Mouse (Mus musculus): ENCODE measurements around the gene 4930415L06Rik. TPM values are rescaled to one million over a fixed set of nuclear protein-coding genes. Genes with fewer than 3 reads are reported as not detected.

Gene 4930415L06Rik
- polyA plus RNA-seq (2015; fragmentation: Nextera tagmentation; extraction: Ambion mirVana): not detected in 2 replicates

DNA sequence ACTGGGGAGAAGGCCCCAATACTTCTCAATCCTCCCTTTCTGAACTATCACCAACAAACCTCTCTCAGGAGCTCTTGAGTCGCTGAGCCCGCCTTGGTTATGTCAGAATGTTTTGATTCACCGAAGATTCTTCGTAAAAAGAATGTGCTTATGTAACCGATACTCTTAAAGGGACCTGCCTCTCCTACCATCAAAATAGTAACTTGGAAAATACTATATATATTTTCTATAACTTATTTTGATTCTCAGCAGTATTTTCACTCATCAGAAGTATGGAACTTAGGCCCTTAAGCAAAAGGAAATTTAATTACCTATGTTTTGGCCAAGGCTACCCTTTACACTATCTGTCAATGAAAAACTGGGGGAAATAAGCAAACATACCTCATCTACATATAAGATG, at the start of gene 4930415L06Rik:
4930415L06Rik (minus strand) TSS at position 101 of the 400 bp plus-strand sequence.
- H3K36me3 ChIP-seq: no peaks in the 10 kb centered on the region
- H3K4me1 ChIP-seq: no peaks in the 10 kb centered on the region
- no peak within 1 kb of the TSS for H3K9ac ChIP-seq
- no peak within 1 kb of the TSS for H3K4me3 ChIP-seq
- no peaks in the 10 kb centered on the region for H3K9me3 ChIP-seq
- ATAC-seq (ENCODE audit: insufficient number of reproducible peaks, insufficient read depth, low FRiP score, low TSS enrichment, low read depth): no peak
- no peaks in the 10 kb centered on the region for H3K27me3 ChIP-seq
- H3K4me2 ChIP-seq: no peak within 1 kb of the TSS
- WGBS: 85% methylated on average over 5 of the region's 5 CpGs
- no peak within 1 kb of the TSS for H3K27ac ChIP-seq

- Histone ChIP-seq H3K4me2 (no peak overlapping the region), H3K9me3 (no peaks in the 10 kb centered on the region), H3K4me3 (no peak overlapping the region)
Measured at GRCm38 (mm10) chrX:89978621-89979020, 46.0 kb upstream of the 4930415L06Rik start.

GRCm38 (mm10) chrX:89904871-89905270, 27.8 kb downstream of the 4930415L06Rik start:
- Histone ChIP-seq H3K36me3 (no peaks in the 10 kb centered on the region), H3K4me3 (no peak overlapping the region), H3K9ac (no peak overlapping the region), H3K4me2 (no peak overlapping the region), H3K27me3 (no peaks in the 10 kb centered on the region), H3K27ac (no peak overlapping the region), H3K4me1 (no peaks in the 10 kb centered on the region), H3K9me3 (no peaks in the 10 kb centered on the region)
- no peak for ATAC-seq (ENCODE audit: insufficient number of reproducible peaks, insufficient read depth, low FRiP score, low TSS enrichment, low read depth)
- WGBS: 72% methylated on average over 1 of the region's 1 CpGs

More at GRCm38 (mm10) chrX:89978621-89979020, 46.0 kb upstream of the 4930415L06Rik start:
- Histone ChIP-seq H3K9ac (no peak overlapping the region), H3K36me3 (no peaks in the 10 kb centered on the region), H3K4me1 (no peaks in the 10 kb centered on the region), H3K27ac (no peak overlapping the region), H3K27me3 (no peaks in the 10 kb centered on the region)
- no peak for ATAC-seq (ENCODE audit: insufficient number of reproducible peaks, insufficient read depth, low FRiP score, low TSS enrichment, low read depth)

Other genes with a start within 250 kb of the 4930415L06Rik start
- gene 4932429P05Rik, start 180.6 kb downstream of the 4930415L06Rik start, polyA plus RNA-seq (2015; fragmentation: Nextera tagmentation; extraction: Ambion mirVana): not detected in 2 replicates